Mouse (Mus musculus): ENCODE measurements around the gene Tmsb10. TPM values are rescaled to one million over a fixed set of nuclear protein-coding genes. Genes with fewer than 3 reads are reported as not detected.
A peak's percentile ranks its signal among the peaks of the same experiment; 100 is the strongest.

The Tmsb10 gene
- total RNA-seq, 2 experiments from 2014 or later, result 343 to 346 TPM

DNA sequence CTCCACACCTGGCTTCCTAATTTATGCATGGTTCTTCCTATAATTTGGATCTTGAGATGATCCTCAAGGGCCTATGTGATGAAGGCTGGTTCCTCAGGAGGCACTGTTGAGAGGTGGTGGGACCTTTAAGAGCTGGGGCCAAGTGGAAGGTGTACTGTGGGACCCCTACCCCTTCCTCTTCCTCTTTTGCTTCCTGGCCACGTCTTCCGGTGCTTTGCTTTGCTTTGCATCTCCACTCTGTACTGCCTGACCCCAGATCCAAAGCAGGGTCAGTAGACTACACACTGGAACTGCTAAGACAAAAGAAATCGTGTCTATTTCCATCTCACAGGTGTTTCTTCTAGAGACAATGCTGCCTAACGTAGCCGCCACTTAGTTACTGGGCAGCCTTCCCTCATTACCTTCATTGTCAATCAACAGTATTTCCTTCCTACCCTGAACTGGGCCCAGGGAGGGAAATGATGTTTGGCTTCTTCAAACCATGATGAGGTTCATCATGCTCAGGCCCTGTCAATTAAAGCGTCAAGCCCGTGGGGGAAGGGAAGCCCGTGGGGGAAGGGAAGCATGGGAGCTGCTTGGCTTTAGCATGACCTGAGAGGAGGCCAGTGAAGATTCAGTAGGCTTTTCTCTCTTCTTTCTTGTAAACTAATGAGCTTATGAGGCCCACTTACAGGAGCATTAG is 2.9 kb downstream of the Tmsb10 start:
- no peak for DNase-seq

GRCm38 (mm10) chr6:72954786-72955185 is 3.8 kb downstream of the Tmsb10 start:
- DNase-seq, result no peak

- no peak for DNase-seq
Observed at GRCm38 (mm10) chr6:72952967-72953366, 5.6 kb downstream of the Tmsb10 start.

DNA sequence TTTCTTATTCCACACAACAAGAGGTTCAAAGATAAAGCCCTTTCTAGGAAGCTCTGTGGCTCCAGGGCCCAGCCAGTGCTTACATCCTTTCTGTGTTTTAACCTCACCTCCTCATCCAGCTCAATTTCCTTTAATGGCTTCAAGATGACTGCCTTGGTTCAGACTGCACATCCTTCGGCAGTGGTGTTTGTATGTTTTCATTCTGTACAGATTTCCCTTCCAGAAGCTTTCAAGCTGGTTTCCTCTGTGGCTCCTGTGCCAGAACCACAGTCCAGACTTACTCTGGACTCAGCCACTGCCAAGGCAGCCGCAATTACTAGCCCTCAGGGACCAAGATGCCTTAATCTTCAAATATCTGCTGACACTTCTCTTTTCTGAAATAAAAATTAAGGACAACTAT is 6.3 kb downstream of the Tmsb10 start:
- DNase-seq, result no peak

DNA sequence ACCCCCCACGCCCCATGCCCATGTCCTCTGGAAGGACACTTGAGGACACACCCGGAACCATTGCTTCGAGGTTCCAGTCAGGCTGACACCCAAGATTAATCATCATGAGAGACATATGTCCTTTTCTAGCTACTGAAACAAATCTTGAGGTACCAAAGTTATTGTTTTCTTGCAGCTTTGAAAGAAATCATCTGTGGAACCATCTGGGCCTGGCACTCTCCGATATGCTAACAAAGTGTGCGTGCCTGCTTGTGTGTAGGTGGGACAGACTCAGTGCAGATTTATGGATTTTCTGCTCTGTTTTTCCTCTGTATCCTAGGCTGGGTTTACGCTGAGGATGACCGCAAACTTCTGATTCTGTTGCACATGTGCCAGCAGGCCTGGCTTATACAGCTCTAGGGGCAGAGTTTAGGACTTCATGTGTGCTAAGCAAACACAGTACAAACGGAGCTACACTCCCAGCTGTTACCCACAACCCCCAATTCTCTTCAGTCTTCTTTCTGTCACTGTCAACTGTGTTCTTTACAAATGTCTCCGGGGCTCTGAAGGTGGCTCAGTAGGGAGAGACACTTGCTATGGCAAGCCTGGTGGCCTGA is 9.3 kb downstream of the Tmsb10 start:
- DNase-seq, result peak; percentile 70 to 71

GRCm38 (mm10) chr6:72948392-72948791 is 10.2 kb downstream of the Tmsb10 start:
- DNase-seq, result no peak

GRCm38 (mm10) chr6:72947960-72948359 is 10.6 kb downstream of the Tmsb10 start:
- DNase-seq, result no peak

DNA sequence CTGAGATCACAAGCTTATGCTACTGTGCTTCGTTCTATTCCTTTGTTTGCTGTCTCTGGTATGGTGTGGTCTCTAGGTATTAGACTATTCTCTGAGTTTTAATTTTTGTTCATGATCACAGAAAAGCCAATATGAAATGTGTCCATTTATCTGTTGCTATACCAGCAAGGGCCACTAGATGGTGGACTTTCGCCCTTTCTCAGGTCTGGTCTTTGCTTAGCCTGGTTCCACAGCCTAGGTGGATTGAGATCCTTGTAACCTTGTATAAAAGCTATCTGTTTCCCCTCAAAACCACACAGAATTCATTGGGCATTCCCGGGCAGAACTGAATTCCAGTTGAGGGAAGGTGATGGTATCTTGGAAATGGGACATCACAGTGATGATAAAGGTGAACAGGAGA is 18.1 kb downstream of the Tmsb10 start:
- DNase-seq, result peak; percentile 36 to 68

- no peak for DNase-seq
Observed at GRCm38 (mm10) chr6:72937859-72938258, 20.7 kb downstream of the Tmsb10 start.

- no peak for DNase-seq
Observed at GRCm38 (mm10) chr6:72937430-72937829, 21.1 kb downstream of the Tmsb10 start.

DNA sequence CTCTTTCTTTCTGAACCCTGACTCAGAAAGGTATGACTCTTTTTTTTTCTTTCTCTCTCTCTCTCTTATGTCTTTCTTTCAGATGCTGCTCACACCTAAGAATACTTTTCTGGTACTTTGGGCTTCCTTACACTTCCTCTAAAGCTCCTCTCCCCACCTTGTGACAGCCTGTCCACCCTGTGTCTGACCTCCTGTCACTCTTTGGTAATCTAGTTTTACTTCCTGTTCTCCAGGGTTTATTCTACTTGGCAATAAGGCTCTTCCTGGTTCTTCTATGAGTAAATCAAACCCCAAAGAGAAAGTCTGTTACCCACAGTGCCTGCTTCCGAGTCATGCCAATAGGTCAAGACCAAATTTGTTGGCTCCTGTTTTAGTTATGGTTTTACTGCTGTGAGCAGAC is 25.6 kb downstream of the Tmsb10 start:
- no peak for DNase-seq

GRCm38 (mm10) chr6:72931533-72931932 is 27.0 kb downstream of the Tmsb10 start:
- no peak for DNase-seq

GRCm38 (mm10) chr6:72929795-72930398 is 28.7 kb downstream of the Tmsb10 start:
- no peak for DNase-seq

- no peak for DNase-seq
Observed at GRCm38 (mm10) chr6:72926755-72927482, 31.6 kb downstream of the Tmsb10 start.

GRCm38 (mm10) chr6:72926031-72926430 is 32.5 kb downstream of the Tmsb10 start:
- DNase-seq, result no peak

GRCm38 (mm10) chr6:72923381-72923780 is 35.2 kb downstream of the Tmsb10 start:
- DNase-seq, result no peak

DNA sequence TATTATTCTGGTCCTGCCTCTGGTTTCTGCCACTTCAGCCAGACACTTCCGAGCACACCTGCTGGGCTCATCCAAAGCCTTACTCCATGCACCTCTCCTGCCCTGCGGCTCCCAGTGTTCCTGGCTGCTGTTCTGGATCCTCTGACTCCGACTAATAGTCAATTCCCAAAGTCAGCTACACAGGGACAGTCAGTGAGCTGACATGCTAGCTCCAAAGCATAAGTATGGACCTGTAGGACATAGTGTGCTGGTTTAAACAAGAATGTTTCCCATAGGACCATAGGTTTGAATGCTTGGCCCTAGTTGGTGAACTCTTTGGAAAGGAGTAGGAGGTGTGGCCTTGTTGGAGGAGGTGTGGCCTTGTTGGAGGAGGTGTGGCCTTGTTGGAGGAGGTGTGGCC is 37.5 kb downstream of the Tmsb10 start:
- no peak for DNase-seq

- DNase-seq, result no peak
Observed at GRCm38 (mm10) chr6:72918510-72919033, 40.0 kb downstream of the Tmsb10 start.

DNA sequence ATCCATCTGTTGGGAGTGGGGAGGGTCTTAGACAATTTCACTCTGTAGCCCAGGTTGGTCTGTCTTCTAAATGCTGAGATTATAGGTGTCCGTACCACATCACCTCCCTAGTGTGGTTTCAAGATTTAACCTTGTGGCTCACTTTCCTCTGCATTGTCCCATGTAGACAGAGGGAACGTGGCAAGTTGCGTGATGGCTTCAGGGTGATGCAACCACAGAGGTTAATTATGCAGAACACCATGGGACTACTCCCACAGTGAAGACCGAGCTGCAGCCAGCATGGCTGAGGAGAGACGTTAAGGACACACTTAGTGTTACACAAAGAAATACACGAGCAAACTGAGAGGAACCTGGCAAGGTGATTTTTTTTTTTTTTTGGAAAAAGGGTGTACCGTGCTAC is 42.2 kb downstream of the Tmsb10 start:
- DNase-seq, result no peak

DNA sequence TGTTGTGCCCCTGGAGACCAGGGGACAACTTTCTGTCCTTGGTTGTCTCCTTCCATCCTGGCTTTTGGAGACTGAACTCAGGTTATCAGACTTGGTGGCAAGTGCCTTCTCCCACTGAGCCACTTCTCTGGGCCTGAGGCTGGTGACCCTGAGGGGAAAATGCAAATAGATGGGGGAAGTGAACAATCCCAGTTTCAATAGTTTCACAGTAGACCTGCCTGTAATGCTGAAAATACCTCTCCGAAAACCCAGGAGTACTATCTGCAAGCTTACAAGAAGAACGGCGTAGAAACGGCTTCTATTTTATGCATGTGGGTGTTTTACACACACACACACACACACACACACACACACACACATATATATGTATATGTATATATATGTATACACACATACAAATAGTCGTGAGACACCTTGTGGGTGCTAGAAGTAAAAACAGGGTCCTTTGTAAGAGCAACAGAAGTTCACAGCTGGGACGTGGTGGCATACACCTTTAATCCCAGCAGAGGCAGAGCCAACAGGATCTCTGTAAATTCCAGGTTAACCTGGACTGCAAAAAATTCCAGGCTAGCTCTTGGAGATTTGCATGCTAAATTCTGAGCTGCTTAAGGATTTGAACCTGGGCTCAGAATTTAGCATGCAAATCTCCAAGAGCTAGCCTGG is 44.3 kb downstream of the Tmsb10 start:
- no peak for DNase-seq

DNA sequence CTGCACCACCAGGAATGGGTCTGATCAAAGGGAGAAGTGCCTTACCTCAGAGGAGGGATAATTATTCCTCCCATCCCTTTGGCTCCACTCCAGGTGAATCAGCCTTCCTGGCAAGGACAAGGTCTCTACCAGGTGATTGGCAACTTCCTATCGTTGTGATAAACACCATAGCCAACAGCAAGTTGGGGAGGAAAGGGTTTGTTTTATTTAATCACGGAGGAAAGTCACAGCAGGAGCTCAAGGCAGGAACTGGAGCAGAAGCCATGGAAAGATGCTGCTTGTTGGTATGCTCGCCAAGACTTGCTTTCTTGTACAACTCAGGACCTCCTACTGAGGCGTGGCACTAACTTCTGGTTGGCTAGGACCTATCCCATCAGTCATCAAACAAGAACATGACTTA is 47.3 kb downstream of the Tmsb10 start:
- DNase-seq, result no peak
